Mouse (Mus musculus) forebrain, embryonic 14.5 days (tissue): Measurements from ENCODE around the gene Ankrd39. TPM values are rescaled to one million over a fixed set of nuclear protein-coding genes. Genes with fewer than 3 reads are reported as not detected.

Experiments
- ATAC-seq: fragments of 200-750 bp; cut with Nextera tagmentation; 2 replicates; pipeline ENCODE4 v1.8.0; 2017; ENCODE audit warnings: mild to moderate bottlenecking, moderate library complexity
- DNase-seq: peaks from one replicate; pipeline ENCODE4 v3.0.0-alpha.2; 2015; ENCODE audit warnings: low spot score
- H3K27ac ChIP-seq: fragments of 300-500 bp; sonication (generic); 2 replicates; pipeline ENCODE4 v1.5.1; 2014; ENCODE audit warnings: low read depth, mild to moderate bottlenecking, control low read depth, low read length, moderate library complexity
- H3K27me3 ChIP-seq: fragments of 300-500 bp; sonication (generic); replicated peaks from 2 replicates; pipeline ENCODE4 v1.6.1; 2014; ENCODE audit warnings: low read length, control low read depth, mixed read lengths; ENCODE audit not compliant: control insufficient read depth, insufficient read depth
- H3K36me3 ChIP-seq: fragments of 300-500 bp; sonication (generic); 2 replicates; pipeline ENCODE4 v1.6.1; 2014; ENCODE audit warnings: low read length, control low read depth; ENCODE audit not compliant: control insufficient read depth, insufficient read depth
- H3K4me1 ChIP-seq: fragments of 300-500 bp; sonication (generic); 2 replicates; pipeline ENCODE4 v1.6.1; 2014; ENCODE audit warnings: antibody characterized with exemption, low read length, control low read depth; ENCODE audit not compliant: control insufficient read depth, insufficient read depth
- H3K4me2 ChIP-seq: fragments of 300-500 bp; sonication (generic); 2 replicates; pipeline ENCODE4 v1.6.1; 2014; ENCODE audit warnings: mild to moderate bottlenecking, control low read depth, low read length
- H3K4me3 ChIP-seq: fragments of 300-500 bp; sonication (generic); 2 replicates; pipeline ENCODE4 v1.5.1; 2014; ENCODE audit warnings: low read depth, low read length, control low read depth
- H3K9ac ChIP-seq: fragments of 300-500 bp; sonication (generic); 2 replicates; pipeline ENCODE4 v1.6.1; 2014; ENCODE audit warnings: mild to moderate bottlenecking, low read length, control low read depth, moderate library complexity
- H3K9me3 ChIP-seq: fragments of 300-500 bp; sonication (generic); replicated peaks from 2 replicates; pipeline ENCODE4 v1.6.1; 2016; ENCODE audit warnings: low read length, control low read depth, mixed read lengths; ENCODE audit not compliant: control insufficient read depth
- WGBS: fragments of 180-500 bp; shearing (Covaris S2); extraction: QIAGEN DNeasy Blood & Tissue Kit; methylation state at CpG from one replicate; pipeline ENCODE4 v1.1.7; 2014; 5-methylcytosine and 5-hydroxymethylcytosine counted together
- polyA plus RNA-seq: library from polyadenylated mRNA; unstranded; fragments of >200 nt; fragmentation: Nextera tagmentation; extraction: Ambion mirVana; gene quantifications from 2 replicates; pipeline ENCODE4 v1.2.1, GENCODE M21; 2014

The Ankrd39 gene
- polyA plus RNA-seq = 15.4 and 15.7 TPM in 2 replicates

- Histone ChIP-seq H3K27me3 (no peaks in the 10 kb centered on the region), H3K4me3 (peak within 1 kb of the TSS; percentile 60)
Measured at GRCm38 (mm10) chr1:36546888-36547471, at the start of gene Ankrd39. Gene Ankrd39, minus strand, starts transcription at chr1:36547445.

GRCm38 (mm10) chr1:36596114-36596513 lies 48.9 kb upstream of the Ankrd39 start:
- Histone ChIP-seq H3K4me2 (no peak overlapping the region), H3K4me1 (peaks cover 3% of the 10 kb centered on the region; the same call in 1 of the 2 replicates), H3K4me3 (no peak overlapping the region), H3K36me3 (no peaks in the 10 kb centered on the region), H3K27me3 (no peaks in the 10 kb centered on the region), H3K27ac (no peak overlapping the region; the same call in 1 of the 2 replicates), H3K9me3 (no peaks in the 10 kb centered on the region), H3K9ac (no peak overlapping the region)
- ATAC-seq (peak; percentile 87), DNase-seq (peak; percentile 76)
- 7% methylated on average over 4 of the region's 4 CpGs for WGBS

More at GRCm38 (mm10) chr1:36546888-36547471, at the start of gene Ankrd39:
- H3K36me3 ChIP-seq = peaks cover 44% of the 10 kb centered on the region
- DNase-seq = peak; percentile 99
- H3K4me1 ChIP-seq = peaks cover 8% of the 10 kb centered on the region
- ATAC-seq = peak; percentile 97
- H3K27ac ChIP-seq = peak within 1 kb of the TSS; percentile 45; the same call in 1 of the 2 replicates
- WGBS = under 1% methylated on average over 43 of the region's 43 CpGs
- no peaks in the 10 kb centered on the region for H3K9me3 ChIP-seq
- peak within 1 kb of the TSS; percentile 77 for H3K9ac ChIP-seq
- H3K4me2 ChIP-seq = peak within 1 kb of the TSS; percentile 78

GRCm38 (mm10) chr1:36595167-36595931 lies 48.1 kb upstream of the Ankrd39 start:
- H3K9ac ChIP-seq = no peak overlapping the region
- no peaks in the 10 kb centered on the region for H3K9me3 ChIP-seq
- WGBS = 62% methylated on average over 10 of the region's 10 CpGs
- no peaks in the 10 kb centered on the region for H3K27me3 ChIP-seq
- peaks cover 3% of the 10 kb centered on the region; the same call in 1 of the 2 replicates for H3K4me1 ChIP-seq
- no peak overlapping the region for H3K4me3 ChIP-seq
- peak overlapping the region; percentile 14; the same call in 1 of the 2 replicates for H3K27ac ChIP-seq
- H3K36me3 ChIP-seq = no peaks in the 10 kb centered on the region
- no peak overlapping the region for H3K4me2 ChIP-seq
- ATAC-seq (peak; percentile 62), DNase-seq (peak; percentile 27)

- H3K4me3 ChIP-seq = no peak overlapping the region
Measured at GRCm38 (mm10) chr1:36593099-36593498, 45.9 kb upstream of the Ankrd39 start.

GRCm38 (mm10) chr1:36591408-36591807 lies 44.2 kb upstream of the Ankrd39 start:
- Histone ChIP-seq H3K4me1 (peaks cover 3% of the 10 kb centered on the region; the same call in 1 of the 2 replicates), H3K27me3 (no peaks in the 10 kb centered on the region), H3K9me3 (no peaks in the 10 kb centered on the region), H3K4me2 (no peak overlapping the region), H3K36me3 (no peaks in the 10 kb centered on the region), H3K9ac (no peak overlapping the region), H3K4me3 (no peak overlapping the region), H3K27ac (no peak overlapping the region)
- WGBS = 91% methylated on average over 2 of the region's 2 CpGs
- no peak for DNase-seq
- ATAC-seq = no peak

More at GRCm38 (mm10) chr1:36593099-36593498, 45.9 kb upstream of the Ankrd39 start:
- Histone ChIP-seq H3K4me2 (no peak overlapping the region), H3K9me3 (no peaks in the 10 kb centered on the region), H3K36me3 (no peaks in the 10 kb centered on the region), H3K27me3 (no peaks in the 10 kb centered on the region), H3K4me1 (peaks cover 3% of the 10 kb centered on the region; the same call in 1 of the 2 replicates), H3K27ac (no peak overlapping the region), H3K9ac (no peak overlapping the region)
- WGBS = 0% methylated on average over 1 of the region's 1 CpGs
- DNase-seq (no peak), ATAC-seq (no peak)

- DNase-seq (no peak), ATAC-seq (no peak)
- 64% methylated on average over 9 of the region's 9 CpGs for WGBS
- H3K27ac ChIP-seq = no peak overlapping the region
- no peak overlapping the region for H3K4me3 ChIP-seq
- H3K4me2 ChIP-seq = no peak overlapping the region
- no peaks in the 10 kb centered on the region for H3K9me3 ChIP-seq
- H3K4me1 ChIP-seq = peaks cover 3% of the 10 kb centered on the region; the same call in 1 of the 2 replicates
- peaks cover 2% of the 10 kb centered on the region; the same call in 1 of the 2 replicates for H3K27me3 ChIP-seq
- no peak overlapping the region for H3K9ac ChIP-seq
- no peaks in the 10 kb centered on the region for H3K36me3 ChIP-seq
Measured at GRCm38 (mm10) chr1:36590664-36591063, 43.4 kb upstream of the Ankrd39 start.

- ATAC-seq (no peak; the same call in 1 of the 2 replicates), DNase-seq (peak; percentile 28)
Measured at GRCm38 (mm10) chr1:36589486-36589885, 42.2 kb upstream of the Ankrd39 start.

GRCm38 (mm10) chr1:36588476-36589450 lies 41.5 kb upstream of the Ankrd39 start:
- peaks cover 13% of the 10 kb centered on the region for H3K27me3 ChIP-seq
- ATAC-seq = no peak
- 73% methylated on average over 13 of the region's 13 CpGs for WGBS

More at GRCm38 (mm10) chr1:36589486-36589885, 42.2 kb upstream of the Ankrd39 start:
- Histone ChIP-seq H3K9me3 (no peaks in the 10 kb centered on the region), H3K9ac (no peak overlapping the region), H3K4me2 (no peak overlapping the region), H3K4me3 (no peak overlapping the region), H3K27ac (no peak overlapping the region), H3K4me1 (no peaks in the 10 kb centered on the region), H3K27me3 (peaks cover 6% of the 10 kb centered on the region), H3K36me3 (no peaks in the 10 kb centered on the region)
- WGBS = 40% methylated on average over 6 of the region's 6 CpGs

More at GRCm38 (mm10) chr1:36588476-36589450, 41.5 kb upstream of the Ankrd39 start:
- no peak overlapping the region for H3K4me2 ChIP-seq
- H3K4me1 ChIP-seq = no peaks in the 10 kb centered on the region
- no peak overlapping the region for H3K4me3 ChIP-seq
- no peaks in the 10 kb centered on the region for H3K9me3 ChIP-seq
- no peaks in the 10 kb centered on the region for H3K36me3 ChIP-seq
- peak overlapping the region; percentile 9; the same call in 1 of the 2 replicates for H3K27ac ChIP-seq
- DNase-seq = no peak
- H3K9ac ChIP-seq = no peak overlapping the region
